Mouse (Mus musculus) ES-Bruce4 (cell line): ENCODE measurements at regions not wholly inside any gene's neighbourhood (a gene's known extent, or its start where the extent isn't known, plus 50 kb on each side); places are given as distances from the start of the nearest gene placed in this dataset.

Experiments used
- H3K27ac ChIP-seq: 2 replicates; pipeline ENCODE4 v1.5.1; 2012; ENCODE audit warnings: low read length, inconsistent platforms; ENCODE audit not compliant: insufficient read depth
- H3K27me3 ChIP-seq: 2 replicates; pipeline ENCODE4 v1.6.1; 2012; ENCODE audit warnings: mild to moderate bottlenecking, low read length, inconsistent platforms; ENCODE audit not compliant: control insufficient read depth, poor library complexity, insufficient read depth, severe bottlenecking
- H3K36me3 ChIP-seq: 2 replicates; pipeline ENCODE4 v1.6.1; 2012; ENCODE audit warnings: inconsistent platforms, mild to moderate bottlenecking, low read length, moderate library complexity; ENCODE audit not compliant: control insufficient read depth, poor library complexity, insufficient read depth, severe bottlenecking
- H3K4me1 ChIP-seq: one replicate; pipeline ENCODE4 v1.8.1; 2011; ENCODE audit warnings: low read length; ENCODE audit not compliant: control insufficient read depth, insufficient read depth
- H3K4me3 ChIP-seq: 2 replicates; pipeline ENCODE4 v1.5.1; 2011; ENCODE audit warnings: low read depth, mild to moderate bottlenecking, low read length
- H3K9ac ChIP-seq: 2 replicates; pipeline ENCODE4 v1.6.1; 2012; ENCODE audit warnings: low read depth, mild to moderate bottlenecking, inconsistent platforms; ENCODE audit not compliant: poor library complexity, severe bottlenecking
- H3K9me3 ChIP-seq: replicated peaks from 2 replicates; pipeline ENCODE4 v1.6.1; 2012; ENCODE audit warnings: mild to moderate bottlenecking, low read length, inconsistent platforms; ENCODE audit not compliant: control insufficient read depth, poor library complexity, insufficient read depth, severe bottlenecking
- CTCF ChIP-seq: IDR thresholded peaks from one replicate; pipeline ENCODE4 v1.8.1; 2011; ENCODE audit warnings: low read depth, low read length
- EP300 ChIP-seq: IDR thresholded peaks from 2 replicates; pipeline ENCODE4 v1.6.1; 2011; ENCODE audit warnings: low read depth, low read length; ENCODE audit not compliant: insufficient read depth
- POLR2A ChIP-seq: IDR thresholded peaks from one replicate; pipeline ENCODE4 v1.8.1; 2011; ENCODE audit warnings: low read length; ENCODE audit not compliant: insufficient read depth

GRCm38 (mm10) chr10:15321480-15321879, 603.5 kb upstream of the Gje1 start:
- H3K36me3 ChIP-seq = no peaks in the 10 kb centered on the region
- no peak overlapping the region for H3K4me3 ChIP-seq
- H3K27me3 ChIP-seq = no peaks in the 10 kb centered on the region
- H3K4me1 ChIP-seq = no peaks in the 10 kb centered on the region
- no peak overlapping the region for H3K27ac ChIP-seq
- no peaks in the 10 kb centered on the region for H3K9me3 ChIP-seq
- TF ChIP-seq EP300 (no peak), POLR2A (no peak)
- H3K9ac ChIP-seq = no peak overlapping the region

- no peak overlapping the region for H3K27ac ChIP-seq
- H3K9ac ChIP-seq = no peak overlapping the region
- H3K9me3 ChIP-seq = no peaks in the 10 kb centered on the region
- no peak for TF ChIP-seq CTCF
- TF ChIP-seq EP300 = no peak
- TF ChIP-seq POLR2A = no peak
- H3K4me1 ChIP-seq = no peaks in the 10 kb centered on the region
- no peaks in the 10 kb centered on the region for H3K27me3 ChIP-seq
- no peaks in the 10 kb centered on the region for H3K36me3 ChIP-seq
- H3K4me3 ChIP-seq = no peak overlapping the region
Observed at GRCm38 (mm10) chr10:15317017-15317607, 599.1 kb upstream of the Gje1 start.

- Histone ChIP-seq H3K9ac (no peak overlapping the region), H3K27ac (no peak overlapping the region), H3K36me3 (no peaks in the 10 kb centered on the region), H3K4me3 (no peak overlapping the region), H3K27me3 (no peaks in the 10 kb centered on the region), H3K9me3 (no peaks in the 10 kb centered on the region), H3K4me1 (no peaks in the 10 kb centered on the region)
- TF ChIP-seq CTCF (no peak), POLR2A (no peak), EP300 (no peak)
Observed at GRCm38 (mm10) chr10:15310650-15311049, 592.6 kb upstream of the Gje1 start.

DNA sequence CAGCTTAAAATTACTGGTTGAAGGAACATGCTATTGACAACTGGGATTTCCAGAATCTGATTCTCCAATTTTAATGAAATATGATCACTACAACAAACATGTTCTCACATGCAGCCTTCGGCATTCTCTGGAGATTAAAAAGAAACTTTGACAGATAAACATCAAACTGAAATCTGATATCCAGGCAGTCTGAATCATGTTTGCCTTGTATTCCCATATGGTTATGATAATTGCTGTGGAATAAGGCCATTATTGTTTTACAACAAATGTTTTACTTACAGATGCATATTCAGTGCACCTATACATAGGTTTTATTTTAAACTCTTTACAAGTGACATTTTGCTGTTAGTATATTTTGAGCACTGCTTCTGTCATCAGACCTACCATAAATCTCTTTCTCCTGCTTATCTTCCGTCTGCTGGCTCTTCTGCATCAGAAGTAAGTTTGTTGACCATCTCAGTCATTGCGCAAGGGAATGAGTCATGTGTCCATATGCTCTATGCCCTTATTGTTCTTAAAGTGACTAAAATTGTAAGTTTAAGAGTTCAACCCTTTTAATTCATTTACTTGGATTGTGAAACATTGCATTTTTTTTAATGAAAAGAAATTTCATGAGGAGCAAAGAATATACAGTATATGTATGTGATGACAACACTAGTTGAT, 587.9 kb upstream of the Gje1 start:
- H3K27ac ChIP-seq = no peak overlapping the region
- no peaks in the 10 kb centered on the region for H3K36me3 ChIP-seq
- H3K4me1 ChIP-seq = no peaks in the 10 kb centered on the region
- H3K4me3 ChIP-seq = no peak overlapping the region
- H3K9ac ChIP-seq = no peak overlapping the region
- H3K9me3 ChIP-seq = no peaks in the 10 kb centered on the region
- no peaks in the 10 kb centered on the region for H3K27me3 ChIP-seq
- TF ChIP-seq EP300 (no peak), CTCF (no peak), POLR2A (no peak)

DNA sequence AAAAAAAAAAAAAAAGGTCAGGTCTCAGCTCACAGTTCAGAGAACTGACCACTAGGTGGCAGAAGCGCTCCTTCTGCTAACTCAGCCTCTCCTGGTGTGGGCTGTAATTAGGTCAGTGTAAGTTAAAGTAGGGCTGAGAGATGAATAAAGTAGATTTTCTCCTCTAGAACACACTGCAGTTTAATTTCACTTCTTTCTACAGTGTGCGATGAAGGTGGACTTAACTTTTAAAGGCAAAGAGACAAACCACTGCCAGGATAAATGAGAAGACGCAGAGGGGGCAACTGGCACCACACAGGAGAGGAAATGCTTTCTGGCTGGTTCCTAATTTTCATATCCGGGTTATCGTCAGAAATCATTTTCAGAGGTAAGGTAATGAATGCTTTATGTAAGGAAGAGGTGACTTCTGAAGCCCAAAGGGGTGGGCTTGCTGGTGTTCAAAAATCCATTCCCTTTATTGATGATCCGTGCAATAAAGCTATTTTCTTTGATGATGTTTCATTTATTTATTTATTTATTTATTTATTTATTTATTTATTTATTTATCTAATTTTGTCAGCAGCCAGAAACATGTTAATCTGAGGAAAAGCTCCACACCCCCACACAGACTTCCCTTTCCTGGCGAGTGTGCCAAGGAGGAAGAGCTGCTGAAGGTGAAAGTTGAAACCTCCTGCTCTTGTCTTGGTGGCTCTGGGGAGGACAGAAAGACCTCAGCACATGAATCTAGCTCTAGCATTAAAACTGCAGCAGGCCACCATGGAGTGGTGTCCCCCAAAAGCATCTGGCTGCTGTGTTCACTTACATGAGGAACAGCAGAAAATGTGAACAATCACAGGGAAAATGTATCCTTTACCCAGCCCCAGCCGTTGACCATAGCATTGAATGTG, 582.4 kb upstream of the Gje1 start:
- TF ChIP-seq CTCF (peak; percentile 56), POLR2A (no peak), EP300 (no peak)
- no peak overlapping the region for H3K27ac ChIP-seq
- no peak overlapping the region for H3K9ac ChIP-seq
- no peaks in the 10 kb centered on the region for H3K36me3 ChIP-seq
- H3K9me3 ChIP-seq = no peaks in the 10 kb centered on the region
- no peaks in the 10 kb centered on the region for H3K27me3 ChIP-seq
- H3K4me1 ChIP-seq = no peaks in the 10 kb centered on the region
- H3K4me3 ChIP-seq = no peak overlapping the region

GRCm38 (mm10) chr10:15299331-15300198, 581.6 kb upstream of the Gje1 start:
- Histone ChIP-seq H3K4me3 (no peak overlapping the region), H3K9me3 (no peaks in the 10 kb centered on the region), H3K27me3 (no peaks in the 10 kb centered on the region), H3K36me3 (no peaks in the 10 kb centered on the region), H3K4me1 (no peaks in the 10 kb centered on the region), H3K9ac (no peak overlapping the region), H3K27ac (no peak overlapping the region)
- no peak for TF ChIP-seq EP300
